Comparison of ENCODE assay signal across 9 mouse cellular contexts in genomic region chr3:131364194-131364593, GRCm38 (mm10).
DNase-seq lines count a peak whose midpoint lies in the region; ATAC-seq and TF ChIP-seq lines count a peak whose summit lies in the region.
"Had no signal": no experiment of that assay in that cellular context is flagged by ENCODE, and none has a peak within 500 bp of the region (broad histone marks: within the 10 kb centered on the region; RNA-seq: fewer than 3 reads in every experiment).

No protein-coding gene starts in this region.

- ATAC-seq in heart, embryonic 16.5 days (replicated peaks; ENCODE audit: extremely low read depth, insufficient read depth, low FRiP score) = no peak
- peak; percentile 39 for ATAC-seq in lung, postnatal 0 days
- ATAC-seq in liver, embryonic 13.5 days (ENCODE audit: low read depth) = peak; percentile 22; the same call in 1 of the 2 replicates
- ATAC-seq in stomach, embryonic 16.5 days (ENCODE audit: insufficient read depth, low FRiP score) = peak; percentile 30; the same call in 1 of the 2 replicates
- ATAC-seq: inflammation-experienced regulatory T-cells, adult 6 months had no signal

- no peaks in the 10 kb centered on the region for H3K9me3 ChIP-seq in heart, embryonic 16.5 days (replicated peaks; ENCODE audit: control insufficient read depth, low read length)
- H3K9me3 ChIP-seq in lung, postnatal 0 days (ENCODE audit: low read length) = no peaks in the 10 kb centered on the region
- no peaks in the 10 kb centered on the region for H3K9me3 ChIP-seq in liver, embryonic 13.5 days (replicated peaks)
- no peaks in the 10 kb centered on the region for H3K9me3 ChIP-seq in stomach, embryonic 16.5 days (replicated peaks; ENCODE audit: control insufficient read depth, low read length)

- H3K27ac ChIP-seq in heart, embryonic 16.5 days (ENCODE audit: low read length) = no peak overlapping the region
- no peak overlapping the region for H3K27ac ChIP-seq in lung, postnatal 0 days (ENCODE audit: low read length)
- H3K27ac ChIP-seq in liver, embryonic 13.5 days = peak overlapping the region; percentile 37
- peak overlapping the region; percentile 68 for H3K27ac ChIP-seq in stomach, embryonic 16.5 days (ENCODE audit: low read length)

- H3K9ac ChIP-seq in heart, embryonic 16.5 days (ENCODE audit: low read length) = no peak overlapping the region
- H3K9ac ChIP-seq in lung, postnatal 0 days (replicated peaks; ENCODE audit: low read depth) = no peak overlapping the region
- no peak overlapping the region for H3K9ac ChIP-seq in liver, embryonic 13.5 days
- no peak overlapping the region for H3K9ac ChIP-seq in stomach, embryonic 16.5 days (ENCODE audit: low read length)

- no peak for TF ChIP-seq EP300 in lung, postnatal 0 days (IDR thresholded peaks at IDR 0.05)

- H3K4me3 ChIP-seq in heart, embryonic 16.5 days (ENCODE audit: low read length) = peak overlapping the region; percentile 2; the same call in 1 of the 2 replicates
- H3K4me3 ChIP-seq in lung, postnatal 0 days (ENCODE audit: low read depth, low read length) = peak overlapping the region; percentile 15; the same call in 1 of the 2 replicates
- no peak overlapping the region for H3K4me3 ChIP-seq in lung, adult 2 months (replicated peaks; ENCODE audit: extremely low read depth, low read depth, low read length)
- no peak overlapping the region for H3K4me3 ChIP-seq in liver, embryonic 13.5 days (replicated peaks)
- H3K4me3 ChIP-seq in stomach, embryonic 16.5 days (replicated peaks; ENCODE audit: low read length) = 0 out of 2 replicates have a peak overlapping the region, but pooled peaks have one; percentile 29

- no peak for DNase-seq in heart, postnatal 36 days
- DNase-seq in lung, postnatal 0 days (ENCODE audit: low spot score) = no peak
- DNase-seq in lung, adult 2 months = no peak
- no peak for DNase-seq in liver, embryonic 13.5 days
- DNase-seq in spleen, adult 12 weeks (ENCODE audit: low spot score) = no peak
- DNase-seq in cerebellum, postnatal 4 days (ENCODE audit: low spot score in 2 of 2) = no peak

- 18% methylated on average over 8 of the region's 8 CpGs for WGBS in heart, embryonic 16.5 days
- WGBS in lung, postnatal 0 days = 29% methylated on average over 8 of the region's 8 CpGs
- WGBS in lung, adult 2 months = 43% methylated on average over 8 of the region's 8 CpGs
- 61% methylated on average over 8 of the region's 8 CpGs for WGBS in liver, embryonic 13.5 days (ENCODE audit: insufficient replicate concordance)
- 44% methylated on average over 8 of the region's 8 CpGs for WGBS in stomach, embryonic 16.5 days

- peak overlapping the region; percentile 47 for H3K4me2 ChIP-seq in heart, embryonic 16.5 days (ENCODE audit: low read depth, low read length)
- H3K4me2 ChIP-seq in lung, postnatal 0 days (replicated peaks; ENCODE audit: low read depth, low read length) = peak overlapping the region; percentile 46
- H3K4me2 ChIP-seq in liver, embryonic 13.5 days = peak overlapping the region; percentile 32
- peak overlapping the region; percentile 32 for H3K4me2 ChIP-seq in stomach, embryonic 16.5 days (ENCODE audit: low read depth, low read length)

- no peaks in the 10 kb centered on the region for H3K27me3 ChIP-seq in heart, embryonic 16.5 days (ENCODE audit: control insufficient read depth, insufficient read depth, low read length)
- no peaks in the 10 kb centered on the region for H3K27me3 ChIP-seq in lung, postnatal 0 days (replicated peaks; ENCODE audit: insufficient read depth, low read length)
- no peaks in the 10 kb centered on the region for H3K27me3 ChIP-seq in liver, embryonic 13.5 days
- H3K27me3 ChIP-seq in stomach, embryonic 16.5 days (ENCODE audit: control insufficient read depth, insufficient read depth, low read length) = no peaks in the 10 kb centered on the region

- intact Hi-C loops in heart, postnatal 36 days (cut with DNase I) = no loop called here

- TF ChIP-seq POLR2A in lung, adult 2 months (IDR thresholded peaks at IDR 0.05; ENCODE audit: borderline replicate concordance, extremely low read depth, low read depth, low read length) = no peak

- no peak for TF ChIP-seq CTCF in lung, postnatal 0 days (IDR thresholded peaks at IDR 0.05)
- TF ChIP-seq CTCF in lung, adult 2 months (IDR thresholded peaks at IDR 0.05; ENCODE audit: insufficient read depth, low read length) = no peak

- no peaks in the 10 kb centered on the region for H3K36me3 ChIP-seq in heart, embryonic 16.5 days (ENCODE audit: control insufficient read depth, insufficient read depth)
- H3K36me3 ChIP-seq in lung, postnatal 0 days (ENCODE audit: insufficient read depth, low read length) = no peaks in the 10 kb centered on the region
- H3K36me3 ChIP-seq in liver, embryonic 13.5 days = no peaks in the 10 kb centered on the region
- no peaks in the 10 kb centered on the region for H3K36me3 ChIP-seq in stomach, embryonic 16.5 days (ENCODE audit: control insufficient read depth, insufficient read depth, low read length)

- peaks cover 10% of the 10 kb centered on the region for H3K4me1 ChIP-seq in heart, embryonic 16.5 days (ENCODE audit: control insufficient read depth, insufficient read depth, low read length)
- H3K4me1 ChIP-seq in lung, postnatal 0 days (ENCODE audit: insufficient read depth, low read depth, low read length) = no peaks in the 10 kb centered on the region
- no peaks in the 10 kb centered on the region; the same call in 1 of the 2 replicates for H3K4me1 ChIP-seq in lung, adult 2 months (ENCODE audit: control insufficient read depth, insufficient read depth, low read length)
- peaks cover 8% of the 10 kb centered on the region; the same call in 1 of the 2 replicates for H3K4me1 ChIP-seq in liver, embryonic 13.5 days (replicated peaks)
- H3K4me1 ChIP-seq in stomach, embryonic 16.5 days (ENCODE audit: control insufficient read depth, insufficient read depth, low read length) = peaks cover 7% of the 10 kb centered on the region; the same call in 1 of the 2 replicates

Comparison
In these comparisons a context has a peak if more than half of its experiments do, and no peak if none do; other contexts are left out.
1. H3K4me3 ChIP-seq: peak in heart, embryonic 16.5 days (single experiment), lung, postnatal 0 days (single experiment) and stomach, embryonic 16.5 days (single experiment); none in lung, adult 2 months (single experiment) and liver, embryonic 13.5 days (single experiment).
2. H3K27ac ChIP-seq: peak in liver, embryonic 13.5 days (single experiment) and stomach, embryonic 16.5 days (single experiment); none in heart, embryonic 16.5 days (single experiment) and lung, postnatal 0 days (single experiment).
3. Peak in every context shown above with its lines, with median percentiles within 50 percentile points of each other: H3K4me2 ChIP-seq.